Mouse (Mus musculus) right cerebral cortex, postnatal 25 days (tissue): ENCODE measurements around the gene Slc38a11.

Source experiments
- DNase-seq: peaks from one replicate; pipeline ENCODE4 v3.0.0; 2022

Slc38a11 gene

DNA sequence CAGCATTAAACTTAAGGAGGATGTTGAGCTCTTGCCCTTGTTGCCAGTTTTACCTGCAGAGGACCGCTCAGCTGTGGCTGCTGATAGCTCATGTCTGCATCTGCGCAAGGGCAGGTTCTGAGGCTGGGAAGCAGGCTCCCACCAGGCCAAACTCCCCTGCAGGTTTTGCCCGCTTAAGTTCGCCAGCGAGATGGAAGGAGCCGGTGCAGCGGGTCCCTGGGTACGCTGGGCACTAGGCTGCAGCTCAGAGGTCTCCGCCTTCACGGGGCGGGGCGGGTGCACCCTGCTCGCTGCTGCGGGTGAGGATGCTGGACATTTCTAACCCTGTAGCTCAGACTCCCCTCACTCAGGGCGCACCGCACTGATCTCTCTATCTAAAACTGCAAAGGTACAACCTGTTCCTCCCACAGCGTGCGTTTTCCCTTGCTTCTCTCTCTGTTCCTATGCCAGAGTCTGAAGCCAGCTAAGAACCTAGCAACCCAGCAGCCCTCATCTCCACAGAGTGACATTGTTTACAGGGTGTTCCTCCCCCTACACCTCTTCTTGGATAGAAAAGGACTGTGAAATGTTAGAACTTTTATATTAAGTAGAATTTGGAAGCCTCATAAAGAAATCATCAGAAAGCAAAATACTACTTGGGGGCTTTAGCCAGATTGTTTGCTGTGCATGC lies at the start of gene Slc38a11:
Gene Slc38a11, minus strand, starts transcription at position 207 of the 670 bp plus-strand sequence.
- DNase-seq = no peak

DNA sequence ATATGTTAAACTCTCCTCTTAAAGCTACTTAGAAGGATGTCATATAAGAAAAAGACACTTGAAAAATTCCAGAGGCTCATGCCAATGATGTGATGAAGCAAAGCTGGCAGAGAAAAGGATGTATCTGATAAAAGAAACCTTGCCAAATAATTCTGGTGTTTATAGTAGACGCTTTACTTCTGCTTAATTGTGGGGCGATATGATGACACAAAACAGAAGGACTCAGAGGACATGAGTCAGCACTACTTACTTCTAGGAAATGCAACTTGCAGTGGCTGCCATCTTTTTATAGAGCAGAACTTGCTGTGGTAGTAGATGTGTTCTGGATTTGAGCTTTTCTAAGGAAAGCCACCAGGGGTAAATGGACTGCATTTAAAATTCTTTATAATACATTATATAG lies 43.3 kb upstream of the Slc38a11 start:
- no peak for DNase-seq

DNA sequence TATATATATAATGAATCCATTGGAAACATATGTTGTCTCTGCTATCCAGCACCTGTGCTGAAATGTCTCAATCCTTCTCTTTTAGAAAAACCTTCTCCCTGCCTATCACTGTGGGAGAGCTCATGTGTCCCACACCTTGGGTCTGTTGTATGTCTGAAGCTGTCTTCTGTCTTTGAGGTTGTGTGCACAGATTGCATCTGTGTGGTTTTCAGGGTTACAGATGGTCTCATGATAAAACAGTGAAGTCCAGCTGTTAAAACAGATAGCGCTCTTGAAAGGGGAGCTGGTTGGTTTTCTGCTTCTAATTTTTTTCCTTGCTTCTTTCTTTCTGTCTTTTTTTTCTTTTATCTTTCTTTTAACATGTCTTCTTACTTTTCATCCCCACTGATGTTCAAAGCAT lies 41.6 kb upstream of the Slc38a11 start:
- no peak for DNase-seq

DNA sequence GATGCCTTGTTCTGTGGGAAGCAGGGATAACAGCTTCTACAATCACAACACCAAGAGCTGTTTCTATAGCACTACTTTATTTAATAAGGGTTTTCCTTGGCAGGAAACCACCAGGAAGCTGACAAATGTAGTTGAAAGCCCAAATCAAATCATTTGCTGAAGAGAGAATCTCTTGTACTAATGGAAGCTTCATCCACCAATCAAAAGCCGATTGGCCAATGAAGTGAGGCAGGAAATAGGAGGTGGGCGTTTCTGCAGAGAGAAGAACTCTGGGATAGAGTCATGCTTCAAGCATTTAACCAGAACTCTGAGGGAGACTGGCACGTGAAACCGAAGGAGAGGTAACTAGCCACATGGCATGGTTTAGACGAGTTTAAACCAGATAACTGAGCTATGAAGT lies 38.2 kb upstream of the Slc38a11 start:
- no peak for DNase-seq

DNA sequence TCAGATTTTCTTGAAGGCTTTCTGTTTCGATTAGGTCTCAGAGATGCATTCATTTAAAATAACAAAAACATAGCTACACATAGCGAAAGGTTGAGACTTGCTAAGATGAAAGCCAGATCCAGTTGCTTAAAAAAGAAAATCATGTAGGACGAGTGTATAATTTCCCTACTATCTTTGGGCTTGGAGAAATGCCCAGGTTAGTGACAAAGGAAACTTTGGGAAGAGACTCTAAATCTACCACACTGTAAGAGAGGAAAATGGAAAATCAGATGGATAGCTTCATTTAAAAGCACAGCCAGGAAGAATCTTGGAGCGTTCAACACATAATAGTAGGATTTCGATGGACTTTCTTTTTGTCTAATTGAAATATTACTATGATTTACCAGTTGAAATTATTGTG lies 36.1 kb upstream of the Slc38a11 start:
- no peak for DNase-seq

DNA sequence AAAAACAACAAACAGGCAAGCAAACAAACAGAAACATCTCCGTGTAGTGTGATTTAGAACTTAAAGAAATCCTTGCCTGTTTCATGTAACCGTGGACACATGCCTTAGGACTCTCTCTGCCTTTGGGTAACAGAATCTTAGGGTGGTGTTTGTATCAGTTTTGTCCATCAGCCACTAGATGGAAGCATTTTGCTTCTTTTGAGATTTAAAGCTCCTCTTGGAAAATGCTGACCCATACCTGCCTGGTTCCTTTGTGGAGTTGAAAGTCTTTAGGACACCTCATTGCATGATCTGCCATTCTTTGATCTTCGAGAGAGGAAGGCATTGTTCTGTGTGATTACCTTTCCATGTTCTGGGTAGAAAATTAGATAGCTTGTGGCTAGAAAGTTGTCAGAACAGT lies 32.3 kb upstream of the Slc38a11 start:
- DNase-seq = no peak

DNA sequence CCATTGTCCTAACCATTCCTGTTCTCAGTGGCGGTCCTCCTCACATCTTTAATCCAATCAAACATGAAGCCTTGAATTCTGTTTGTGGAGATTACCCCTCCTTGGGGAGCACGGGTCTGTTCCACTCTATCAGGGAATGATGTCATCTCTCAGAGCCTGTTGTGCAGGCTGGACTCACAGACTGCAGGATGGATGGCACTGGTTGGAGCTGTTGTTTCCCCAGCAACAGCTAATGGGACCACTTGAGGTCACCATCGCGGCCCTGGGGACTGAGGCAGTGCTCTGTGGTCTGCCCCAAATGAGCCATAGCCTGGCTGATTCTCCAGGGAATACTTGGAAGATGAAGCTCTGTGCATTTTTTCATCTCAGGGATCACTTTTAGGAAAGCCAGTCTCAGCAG lies 29.2 kb upstream of the Slc38a11 start:
- no peak for DNase-seq

DNA sequence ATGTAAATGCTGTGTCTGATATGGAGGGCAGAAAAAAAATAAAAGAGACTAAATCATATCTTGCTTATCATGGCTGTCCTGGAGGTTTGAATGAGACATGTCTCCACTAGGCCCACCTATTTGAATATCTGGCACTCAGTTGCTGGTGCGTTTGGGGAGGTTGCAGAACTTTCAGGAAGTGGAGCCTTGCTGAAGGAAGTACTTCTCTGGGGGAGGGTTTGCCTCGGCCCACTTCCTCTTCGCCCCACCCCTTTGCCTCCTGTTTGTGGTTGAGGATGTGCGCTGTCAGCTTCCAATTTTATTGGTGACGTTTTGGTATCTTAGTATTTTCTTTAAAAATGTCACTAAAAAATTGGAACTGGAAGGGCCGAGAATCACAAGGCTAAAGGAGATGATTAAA lies 27.5 kb upstream of the Slc38a11 start:
- DNase-seq = no peak

DNA sequence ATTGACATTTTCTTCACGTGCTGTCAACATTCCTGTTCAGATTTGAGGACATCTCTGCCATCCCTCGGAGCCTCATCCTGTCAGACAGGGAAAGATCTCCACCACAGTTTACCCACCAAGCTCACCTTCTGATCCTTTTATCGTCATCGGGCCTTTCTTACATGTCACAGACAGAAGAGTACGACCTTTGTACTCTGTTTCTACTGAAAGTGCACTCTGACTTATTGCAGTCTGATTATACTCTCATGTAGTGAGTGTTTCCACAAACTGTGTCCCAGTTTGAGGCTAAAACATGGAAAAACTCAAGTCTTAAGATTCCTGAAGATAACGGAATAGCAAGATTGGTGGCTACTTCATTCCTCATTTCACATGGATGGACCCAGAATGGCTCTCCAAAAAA lies 21.0 kb upstream of the Slc38a11 start:
- DNase-seq = no peak

DNA sequence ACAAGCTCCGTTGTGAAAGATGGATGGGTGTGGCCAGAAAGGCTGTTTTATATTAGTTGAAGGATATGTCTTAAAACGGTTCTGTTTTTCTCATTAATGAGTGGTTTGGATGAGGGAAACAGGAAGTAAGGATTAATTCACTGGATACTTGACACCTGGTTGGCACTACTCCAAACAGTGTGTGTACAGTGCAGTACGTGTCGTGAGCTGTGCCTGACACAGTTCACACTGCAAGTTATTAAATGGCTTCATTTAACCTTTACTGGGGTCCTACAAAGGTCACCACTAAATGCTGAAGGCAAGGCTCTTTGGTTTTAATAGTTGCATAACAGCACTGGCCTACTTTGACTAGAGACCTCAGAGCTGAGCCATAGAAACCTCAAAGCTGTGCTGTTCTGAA lies 18.7 kb upstream of the Slc38a11 start:
- DNase-seq = no peak

DNA sequence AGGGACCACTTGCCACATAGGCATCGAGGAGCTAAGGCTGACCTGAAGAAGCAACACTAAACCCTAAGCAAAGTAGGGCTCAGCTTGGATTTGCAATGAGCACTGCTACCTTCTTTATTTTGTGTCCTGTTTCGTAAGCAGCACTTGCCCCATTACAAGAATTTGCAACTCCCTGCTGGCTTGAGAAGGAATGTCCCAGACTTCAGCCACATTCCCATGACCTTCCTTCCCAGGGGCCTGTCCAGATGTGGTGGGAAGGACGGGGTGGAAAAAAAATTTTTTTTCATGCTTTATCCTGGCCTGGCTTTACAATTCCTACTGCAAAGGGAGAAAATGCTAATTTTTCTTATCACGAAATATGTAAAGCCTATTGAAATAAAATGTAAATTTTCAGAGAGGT lies 14.6 kb upstream of the Slc38a11 start:
- DNase-seq = no peak

DNA sequence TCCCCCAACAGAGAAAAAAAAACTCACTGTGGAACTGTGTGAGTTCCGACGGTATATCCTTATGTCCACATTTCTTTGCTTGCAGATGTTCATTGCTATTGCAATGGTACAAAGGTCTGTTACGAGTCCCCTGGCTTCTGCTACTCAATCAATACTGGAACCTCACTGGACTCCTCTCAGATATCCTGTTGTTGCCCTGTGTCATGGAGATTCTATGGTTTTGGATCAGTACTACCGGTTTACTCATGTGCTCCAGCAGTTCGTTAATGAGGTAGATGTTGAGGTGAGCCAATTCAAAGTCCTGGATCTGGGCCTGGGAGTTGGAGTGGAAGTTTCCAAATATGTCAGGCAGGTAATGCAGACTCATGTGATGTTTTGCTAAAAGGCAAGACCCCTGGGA lies 10.6 kb upstream of the Slc38a11 start:
- no peak for DNase-seq

DNA sequence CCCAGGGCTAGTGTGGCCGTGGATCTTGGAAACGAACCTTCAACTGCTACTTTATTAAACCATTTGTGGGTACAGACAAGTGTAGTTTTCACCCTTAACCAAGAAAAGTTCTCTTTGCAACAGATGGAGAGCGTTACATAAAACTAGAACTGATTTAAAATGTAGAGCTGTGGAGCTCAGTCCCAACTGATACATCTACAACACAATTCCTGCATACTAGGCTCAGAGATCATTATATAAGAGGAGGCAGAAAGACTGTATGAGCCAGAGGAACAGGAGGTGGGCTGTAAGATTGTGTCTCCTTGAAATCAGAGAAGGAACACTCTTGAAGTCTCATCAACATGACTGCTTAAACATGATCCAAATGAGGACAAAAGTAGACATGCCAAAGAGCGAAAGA lies 9.2 kb upstream of the Slc38a11 start:
- DNase-seq = no peak

DNA sequence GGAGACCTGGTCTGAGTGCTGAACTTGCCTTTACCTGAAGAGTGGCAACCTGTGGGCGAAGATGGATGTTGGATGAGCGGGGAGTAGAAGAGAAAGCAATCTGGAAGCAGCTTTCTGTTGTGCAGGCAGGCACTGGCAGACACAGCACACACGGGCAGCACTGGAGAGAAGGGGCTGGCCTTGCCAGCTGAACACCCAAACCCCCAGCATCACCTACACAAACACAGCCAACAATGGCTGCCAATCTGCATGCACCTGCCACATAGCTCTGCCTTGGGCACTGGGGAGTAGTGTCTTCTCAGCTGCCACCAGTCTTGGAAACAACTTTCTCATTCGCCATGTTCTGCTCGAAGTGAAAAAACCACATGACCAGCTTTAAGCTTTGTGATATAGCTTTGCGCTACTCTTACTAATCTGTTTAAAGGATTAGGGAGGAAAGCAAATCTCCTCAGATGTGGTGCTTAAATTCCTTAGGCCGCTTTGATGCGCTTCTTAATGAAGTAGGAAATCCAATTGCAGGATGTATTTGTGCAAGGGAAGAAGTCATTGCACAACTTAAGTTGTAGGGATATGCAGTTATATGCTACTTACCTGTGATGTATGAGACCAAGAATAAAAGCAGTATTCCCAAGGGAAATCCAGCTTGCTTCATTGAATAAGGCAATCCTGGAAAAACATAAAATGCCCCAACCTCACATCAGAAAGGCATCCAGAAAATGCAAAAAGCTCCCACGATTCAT lies 2.9 kb downstream of the Slc38a11 start:
- no peak for DNase-seq

DNA sequence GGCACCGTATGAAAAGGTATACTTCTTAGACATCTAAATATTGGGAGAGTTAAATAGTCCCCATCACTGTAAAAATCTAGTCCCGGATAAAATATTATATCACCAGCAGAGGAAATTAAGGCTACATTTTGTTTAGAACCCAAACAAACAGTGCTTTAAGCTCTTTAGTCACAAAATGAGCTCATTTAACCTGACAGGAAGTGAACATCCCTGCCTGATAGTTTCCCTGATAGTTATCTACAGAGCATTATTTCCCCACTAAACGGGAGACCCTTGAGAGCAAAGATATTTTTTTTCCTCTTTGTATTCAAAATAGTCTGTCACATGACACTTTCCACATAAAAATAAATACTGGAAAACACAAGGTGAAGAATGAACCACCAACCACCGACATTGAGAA lies 16.5 kb downstream of the Slc38a11 start:
- DNase-seq = no peak

DNA sequence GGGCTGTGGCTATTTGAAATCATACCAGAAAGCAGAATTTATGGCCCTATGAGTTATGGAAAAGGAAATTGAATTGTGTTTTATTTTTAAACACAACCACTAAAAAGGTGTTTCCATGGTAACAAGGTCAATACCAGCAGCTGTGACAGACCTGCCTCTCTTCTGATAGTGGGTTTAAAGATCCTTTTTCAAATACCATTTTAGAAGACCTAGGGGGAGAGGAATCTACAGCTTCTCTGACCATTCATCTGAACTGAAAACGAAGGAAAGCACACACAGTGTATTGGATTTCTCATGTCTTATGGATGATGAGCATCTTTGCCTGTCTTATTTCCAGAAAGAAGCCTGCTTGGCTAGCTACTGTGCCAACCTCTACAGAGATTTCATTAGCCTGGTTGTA lies 16.9 kb downstream of the Slc38a11 start:
- no peak for DNase-seq

DNA sequence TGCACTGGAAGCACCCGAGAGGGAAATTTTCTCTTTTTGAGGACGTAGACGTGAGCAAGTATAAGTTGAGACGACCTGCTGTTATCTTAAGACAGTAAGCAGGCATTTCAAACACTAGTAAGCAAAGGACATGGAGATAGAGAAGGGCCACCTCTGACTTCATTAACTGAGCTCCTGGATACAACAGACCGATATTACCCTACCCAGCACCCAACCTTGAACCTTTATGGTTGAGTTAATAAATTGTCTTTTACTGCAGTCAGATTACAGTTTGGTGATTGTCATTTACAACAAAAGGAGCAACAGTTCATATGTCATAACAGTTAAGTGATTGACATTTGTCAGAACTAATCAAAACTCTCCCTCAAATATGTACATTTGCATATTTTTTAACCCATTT lies 17.8 kb downstream of the Slc38a11 start:
- DNase-seq = no peak

DNA sequence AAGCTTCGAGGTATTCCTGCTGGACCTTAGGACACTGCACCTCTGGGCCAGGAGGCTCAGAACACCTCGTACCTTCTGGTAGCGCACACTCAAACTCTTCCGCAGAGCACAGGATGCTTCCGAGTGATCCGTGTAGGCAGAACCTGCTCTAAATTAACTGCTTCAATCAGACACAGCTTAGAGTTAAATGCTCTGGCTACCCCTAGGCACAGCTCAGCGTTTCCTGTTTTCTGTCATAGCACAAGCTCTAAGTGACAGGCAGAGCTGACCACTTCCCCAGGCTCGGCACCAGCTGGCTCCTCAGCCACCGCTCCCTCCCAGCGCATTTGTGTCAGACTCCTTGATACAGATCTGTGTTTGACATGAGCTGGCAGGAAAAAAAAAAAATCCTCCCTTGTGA lies 21.8 kb downstream of the Slc38a11 start:
- no peak for DNase-seq

DNA sequence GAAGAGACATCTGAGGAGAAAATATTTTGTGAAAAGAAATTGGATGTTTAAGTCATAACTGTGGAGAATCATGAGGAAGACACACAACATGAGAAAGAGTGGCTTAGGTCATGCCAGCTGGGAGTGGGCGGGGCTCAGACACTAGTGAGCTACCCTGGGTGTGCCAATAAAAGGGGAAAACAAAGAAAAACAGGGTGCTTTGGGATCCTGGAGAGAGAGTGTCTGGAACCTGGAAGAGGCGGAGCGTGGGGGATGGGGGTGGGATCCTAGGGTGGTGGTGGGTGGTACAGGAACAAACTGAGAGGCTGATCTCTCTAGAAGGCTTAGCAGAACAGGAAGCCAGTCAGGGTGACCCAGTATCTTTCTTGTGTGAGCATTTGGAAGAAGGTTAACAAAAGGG lies 23.0 kb downstream of the Slc38a11 start:
- DNase-seq = no peak

DNA sequence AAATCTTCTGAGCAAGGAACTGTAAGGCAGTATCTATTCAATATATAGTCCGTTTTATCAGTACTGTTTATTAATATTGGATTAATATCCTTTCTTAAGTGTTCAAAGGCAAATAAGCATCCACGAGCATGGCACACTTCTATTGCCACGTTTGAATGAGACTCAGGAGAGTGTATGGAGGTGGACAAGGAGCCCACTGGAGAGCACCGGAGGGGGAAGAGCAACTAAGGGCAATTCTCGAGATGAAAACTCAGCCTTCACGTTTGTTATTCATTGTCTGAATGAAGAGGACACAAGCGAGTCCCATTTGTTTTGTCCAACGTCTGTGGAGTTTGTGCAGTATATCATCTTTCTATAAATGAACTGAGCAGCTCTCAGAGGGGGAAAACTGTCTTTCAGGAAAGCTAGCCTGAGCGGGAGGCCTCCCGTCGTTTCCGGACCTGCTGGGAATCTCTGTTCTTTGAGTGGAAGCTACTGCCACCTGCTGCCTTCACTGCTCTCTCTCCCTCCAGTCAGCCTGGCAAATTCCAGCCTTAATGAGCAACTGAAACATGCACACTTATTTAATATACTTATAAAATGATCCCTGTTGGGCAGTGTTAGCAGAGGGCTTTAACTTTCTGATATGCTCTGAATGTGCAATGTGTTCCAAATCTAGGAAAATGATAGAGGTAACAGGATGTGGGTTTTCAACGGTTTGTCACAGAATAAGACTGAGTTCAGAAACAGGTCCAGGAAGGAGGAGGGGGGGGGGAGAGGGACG lies 26.3 kb downstream of the Slc38a11 start:
- peak; percentile 23 for DNase-seq

DNA sequence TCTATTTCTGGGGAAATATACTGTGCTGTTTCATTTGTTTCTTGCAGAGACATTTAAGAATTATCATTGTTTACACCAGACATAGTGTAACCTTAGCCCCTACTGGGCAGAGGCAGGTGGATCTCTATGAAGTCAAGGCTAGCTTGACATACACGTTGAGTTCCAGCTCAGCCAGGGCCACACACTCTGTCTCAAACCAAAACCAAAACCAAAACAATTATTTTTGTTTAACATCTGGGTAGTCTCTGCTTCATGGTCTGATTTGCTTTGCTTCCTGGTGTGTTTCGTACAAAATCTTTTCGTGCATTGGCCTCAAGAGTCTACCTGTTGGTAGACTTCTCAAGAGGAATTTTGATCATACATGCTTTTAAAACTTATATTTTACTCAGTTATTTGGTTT lies 27.2 kb downstream of the Slc38a11 start:
- DNase-seq = no peak

DNA sequence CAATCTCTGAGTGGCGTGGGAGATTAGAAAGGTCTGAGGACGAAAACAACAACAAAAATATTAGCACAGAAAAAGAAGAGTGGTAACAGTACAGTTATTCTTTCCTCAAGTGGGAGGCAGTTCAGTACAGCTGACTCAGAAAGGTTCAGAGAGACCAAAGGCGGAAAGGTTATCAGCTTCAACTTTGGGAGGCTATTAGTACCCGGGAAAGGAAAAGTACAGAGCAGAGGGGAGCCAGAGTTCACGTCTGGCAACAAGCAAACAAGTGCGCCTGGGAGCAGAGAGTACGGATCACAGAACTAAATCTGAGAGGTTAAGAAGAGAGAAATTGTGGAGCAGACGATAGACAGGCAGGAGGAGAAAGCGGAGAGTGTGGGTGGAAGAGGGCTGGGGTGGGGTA lies 29.7 kb downstream of the Slc38a11 start:
- no peak for DNase-seq

DNA sequence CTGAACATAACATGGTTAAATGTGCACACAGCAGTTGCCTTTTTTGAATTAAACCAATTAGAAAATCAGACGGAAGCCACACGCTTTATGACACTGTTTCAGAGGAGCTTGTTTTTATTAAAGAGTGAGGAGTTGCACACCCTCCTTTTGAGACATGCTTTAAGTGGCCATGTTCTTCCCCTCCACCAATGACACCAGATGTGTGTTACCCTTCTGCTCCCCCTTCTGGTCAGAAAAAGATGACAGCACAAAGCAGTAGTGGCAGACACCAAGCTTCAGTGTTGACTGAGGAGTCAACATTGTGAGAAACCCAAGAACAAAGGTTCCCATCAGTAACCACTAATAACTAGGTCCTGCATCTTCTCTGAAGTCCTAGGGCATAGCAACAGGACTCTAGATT lies 32.5 kb downstream of the Slc38a11 start:
- peak; percentile 5 for DNase-seq
